ENCODE assay signal across 17 mouse cellular contexts in the genomic region with DNA sequence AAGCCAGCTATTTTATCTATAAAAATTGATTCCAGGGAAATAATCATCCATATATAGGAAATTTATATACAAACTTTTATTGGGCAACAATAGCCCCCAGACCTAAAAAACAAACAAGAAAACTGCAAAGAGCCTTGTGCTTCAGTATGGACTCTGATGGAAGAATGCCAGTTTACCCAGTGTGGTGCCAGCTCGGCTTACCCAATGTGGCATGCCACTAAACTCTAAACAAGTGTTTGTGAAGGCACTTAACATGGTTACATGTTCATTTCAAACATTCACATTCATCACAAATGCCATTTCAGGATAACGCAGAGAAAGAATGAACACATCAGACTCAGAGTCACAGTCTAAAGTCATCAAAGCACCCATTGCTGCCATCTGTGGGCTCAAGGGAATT.
DNase-seq lines count a peak whose midpoint lies in the region; TF ChIP-seq lines count a peak whose summit lies in the region.
"Had no signal": no experiment of that assay in that cellular context is flagged by ENCODE, and none has a peak within 500 bp of the region (broad histone marks: within the 10 kb centered on the region; RNA-seq: fewer than 3 reads in every experiment).

No protein-coding gene starts in this region.

- no peak overlapping the region for H3K4me3 ChIP-seq in lung, adult 2 months (replicated peaks; ENCODE audit: extremely low read depth, low read depth, low read length)
- H3K4me3 ChIP-seq: embryonic facial prominence, embryonic 12.5 days; forebrain, embryonic 15.5 days; heart, adult 2 months; heart, embryonic 15.5 days; hindbrain, embryonic 13.5 days had no signal

- no peak for TF ChIP-seq POLR2A in lung, adult 2 months (IDR thresholded peaks at IDR 0.05; ENCODE audit: borderline replicate concordance, extremely low read depth, low read depth, low read length)

- TF ChIP-seq CTCF in lung, adult 2 months (IDR thresholded peaks at IDR 0.05; ENCODE audit: insufficient read depth, low read length), result no peak

- peak; percentile 20 to 25 for DNase-seq in cerebellum, postnatal 10 days
- DNase-seq in cerebellum, postnatal 36 days, result no peak
- peak; percentile 41 to 46 for DNase-seq in lung, adult 18-20 months
- DNase-seq in lung, adult 2 months, result no peak
- DNase-seq in lung, postnatal 25 days (ENCODE audit: low spot score), result peak; percentile 39
- DNase-seq in MN1 (ENCODE audit: low spot score), result no peak
- DNase-seq in thymus, postnatal 0 days (ENCODE audit: low spot score), result no peak
- DNase-seq: adrenal gland, postnatal 36 days; cerebellum, adult 2 months; cerebellum, postnatal 14 days; gastrocnemius, postnatal 36 days; heart, adult 2 months; heart, postnatal 14 days had no signal

- no peaks in the 10 kb centered on the region for H3K4me1 ChIP-seq in lung, adult 2 months (ENCODE audit: control insufficient read depth, insufficient read depth, low read length)
- H3K4me1 ChIP-seq: embryonic facial prominence, embryonic 12.5 days; forebrain, embryonic 15.5 days; heart, embryonic 15.5 days; hindbrain, embryonic 13.5 days had no signal

- WGBS in lung, adult 2 months, result 49% methylated on average over 2 of the region's 2 CpGs

Comparison
In these comparisons a context has a peak if more than half of its experiments do, and no peak if none do; other contexts are left out.
1. DNase-seq: peak in cerebellum, postnatal 10 days (2 of 2), lung, adult 18-20 months (2 of 2) and lung, postnatal 25 days (single experiment); none in cerebellum, postnatal 36 days (0 of 2), lung, adult 2 months (single experiment), MN1 (single experiment) and thymus, postnatal 0 days (single experiment).